Mouse (Mus musculus) ES-E14 (cell line): ENCODE results near the gene Klre1.

ENCODE experiments used
- CHD2 ChIP-seq: IDR thresholded peaks from 2 replicates; pipeline ENCODE4 v1.6.1; 2014; ENCODE audit warnings: mild to moderate bottlenecking, low read depth, low read length, inconsistent platforms
- HCFC1 ChIP-seq: IDR thresholded peaks from 2 replicates; pipeline ENCODE4 v1.6.1; 2012; ENCODE audit warnings: low read length, inconsistent platforms, borderline replicate concordance; ENCODE audit not compliant: insufficient read depth
- MAFK ChIP-seq: IDR thresholded peaks from 2 replicates; pipeline ENCODE4 v1.6.1; 2014; ENCODE audit warnings: mild to moderate bottlenecking, low read depth, low read length, inconsistent platforms; ENCODE audit not compliant: insufficient read depth
- ZNF384 ChIP-seq: IDR thresholded peaks from 2 replicates; pipeline ENCODE4 v1.6.1; 2012; ENCODE audit warnings: low read depth, low read length, inconsistent platforms

DNA sequence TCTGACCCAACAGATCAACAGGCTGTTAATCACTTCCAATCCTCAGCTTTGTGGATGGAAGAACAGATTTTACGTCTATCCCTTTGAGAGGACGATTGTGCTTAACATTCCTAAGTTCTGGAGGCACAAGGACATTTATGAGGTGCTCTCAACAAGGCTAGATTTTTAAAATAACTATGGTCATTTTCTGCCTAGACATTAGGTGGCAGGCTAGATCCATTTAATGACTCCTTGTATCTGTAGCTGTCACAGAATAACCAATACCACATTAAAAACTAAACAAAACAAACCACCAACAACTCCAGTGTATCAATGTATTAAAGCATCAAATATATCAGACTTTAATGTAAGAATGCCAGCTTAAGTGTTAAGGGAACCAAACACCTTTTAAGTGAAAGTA, 2.4 kb upstream of the Klre1 start:
- no peak for TF ChIP-seq CHD2
- TF ChIP-seq MAFK = no peak
- no peak for TF ChIP-seq HCFC1
- TF ChIP-seq ZNF384 = no peak
